Mouse (Mus musculus) lung, embryonic 16.5 days (tissue): ENCODE results near the gene Ppp6r1. TPM values are rescaled to one million over a fixed set of nuclear protein-coding genes. Genes with fewer than 3 reads are reported as not detected.
A peak's percentile ranks its signal among the peaks of the same experiment; 100 is the strongest.

ENCODE experiments used
- ATAC-seq: fragments of 200-750 bp; cut with Nextera tagmentation; 2 replicates; pipeline ENCODE4 v1.8.0; 2017; ENCODE audit warnings: low read depth, mild to moderate bottlenecking, moderate library complexity
- H3K27ac ChIP-seq: fragments of 300-500 bp; sonication (generic); 2 replicates; pipeline ENCODE4 v1.5.1; 2014; ENCODE audit warnings: mild to moderate bottlenecking, control low read depth, low read length
- H3K27me3 ChIP-seq: fragments of 300-500 bp; sonication (generic); 2 replicates; pipeline ENCODE4 v1.6.1; 2014; ENCODE audit warnings: low read depth, low read length, mixed read lengths; ENCODE audit not compliant: control insufficient read depth, insufficient read depth
- H3K36me3 ChIP-seq: fragments of 300-500 bp; sonication (generic); 2 replicates; pipeline ENCODE4 v1.6.1; 2014; ENCODE audit warnings: low read length; ENCODE audit not compliant: control insufficient read depth, insufficient read depth
- H3K4me1 ChIP-seq: fragments of 300-500 bp; sonication (generic); replicated peaks from 2 replicates; pipeline ENCODE4 v1.6.1; 2014; ENCODE audit warnings: low read length, mixed read lengths; ENCODE audit not compliant: control insufficient read depth, insufficient read depth
- H3K4me2 ChIP-seq: fragments of 300-500 bp; sonication (generic); 2 replicates; pipeline ENCODE4 v1.6.1; 2014; ENCODE audit warnings: low read depth, low read length, control low read depth
- H3K4me3 ChIP-seq: fragments of 300-500 bp; sonication (generic); 2 replicates; pipeline ENCODE4 v1.5.1; 2014; ENCODE audit warnings: mild to moderate bottlenecking, low read length, control low read depth
- H3K9ac ChIP-seq: fragments of 300-500 bp; sonication (generic); 2 replicates; pipeline ENCODE4 v1.6.1; 2014; ENCODE audit warnings: low read length, control low read depth
- H3K9me3 ChIP-seq: fragments of 300-500 bp; sonication (generic); 2 replicates; pipeline ENCODE4 v1.6.1; 2016; ENCODE audit warnings: low read length; ENCODE audit not compliant: control insufficient read depth
- WGBS: fragments of 180-500 bp; shearing (Covaris S2); extraction: QIAGEN DNeasy Blood & Tissue Kit; methylation state at CpG from one replicate; pipeline ENCODE4 v1.1.7; 2014; 5-methylcytosine and 5-hydroxymethylcytosine counted together
- polyA plus RNA-seq: library from polyadenylated mRNA; unstranded; fragments of >200 nt; fragmentation: Nextera tagmentation; extraction: Ambion mirVana; gene quantifications from 2 replicates; pipeline ENCODE4 v1.2.1, GENCODE M21; 2015

Gene Ppp6r1
- 3.5 and 3.9 TPM in 2 replicates for polyA plus RNA-seq

DNA sequence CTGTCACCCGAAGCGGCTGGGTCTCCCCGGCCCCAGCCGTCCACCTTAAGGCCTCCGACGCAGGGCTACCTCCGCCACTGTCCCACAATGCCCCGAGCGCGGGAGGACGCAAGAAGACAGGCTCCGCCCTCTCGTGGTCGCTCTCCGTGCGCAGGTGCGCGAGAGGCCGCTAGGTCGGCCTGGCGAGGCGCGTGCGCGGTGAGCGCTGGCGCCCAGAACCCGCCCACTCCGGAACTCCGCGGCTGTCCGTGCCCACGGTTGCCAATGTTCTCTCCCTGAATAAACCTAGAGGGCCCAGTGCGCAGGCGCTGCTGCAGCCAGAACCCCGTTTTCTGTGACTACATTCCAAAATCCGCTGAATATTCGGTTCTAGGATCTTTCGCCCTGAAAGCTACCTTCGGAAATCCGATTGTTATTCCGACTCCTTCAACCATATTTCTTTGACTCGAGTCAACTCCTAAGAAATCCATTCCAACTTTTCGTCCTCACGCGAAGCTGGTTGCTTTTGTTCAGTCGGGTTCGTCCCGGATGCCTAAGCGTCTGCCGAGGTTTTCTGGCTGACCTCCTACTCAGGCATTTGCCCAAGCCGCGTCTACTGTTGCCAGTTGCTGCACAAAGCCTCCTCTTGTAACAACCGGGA, at the start of gene Ppp6r1:
Ppp6r1 (minus strand) TSS at position 108 of the 640 bp plus-strand sequence.
- WGBS: under 1% methylated on average over 54 of the region's 54 CpGs
- H3K9ac ChIP-seq: peak within 1 kb of the TSS; percentile 96
- H3K4me1 ChIP-seq: peaks cover 23% of the 10 kb centered on the region
- peak within 1 kb of the TSS; percentile 90 for H3K4me3 ChIP-seq
- ATAC-seq: peak; percentile 98
- no peaks in the 10 kb centered on the region for H3K27me3 ChIP-seq
- H3K27ac ChIP-seq: peak within 1 kb of the TSS; percentile 95
- 0 out of 2 replicates have a peak, but pooled peaks cover 3% of the 10 kb centered on the region for H3K36me3 ChIP-seq
- no peaks in the 10 kb centered on the region for H3K9me3 ChIP-seq
- peak within 1 kb of the TSS; percentile 92 for H3K4me2 ChIP-seq

DNA sequence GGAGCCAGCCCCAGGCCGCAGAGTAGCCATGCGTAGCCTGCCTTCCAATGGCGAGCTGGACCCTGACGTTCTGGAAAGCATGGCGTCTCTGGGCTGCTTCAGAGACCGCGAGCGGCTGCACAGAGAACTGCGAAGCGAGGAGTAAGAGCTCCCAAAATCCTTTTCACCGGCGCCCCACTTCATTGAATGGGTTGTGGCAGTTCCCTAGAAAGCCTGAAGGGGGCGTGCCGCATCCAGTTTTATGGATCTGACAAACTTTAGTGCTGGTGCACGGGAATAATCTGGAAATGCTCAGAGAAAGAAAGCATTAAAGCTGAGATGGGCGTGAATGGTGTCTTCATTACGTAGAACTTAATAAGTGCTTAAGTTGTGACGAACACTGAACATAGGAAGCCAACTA, 46.3 kb upstream of the Ppp6r1 start:
- Histone ChIP-seq H3K9ac (no peak overlapping the region), H3K4me3 (no peak overlapping the region), H3K27ac (no peak overlapping the region), H3K9me3 (no peaks in the 10 kb centered on the region), H3K4me1 (no peaks in the 10 kb centered on the region), H3K36me3 (peaks cover 15% of the 10 kb centered on the region), H3K27me3 (no peaks in the 10 kb centered on the region), H3K4me2 (no peak overlapping the region)
- ATAC-seq: no peak
- WGBS: 52% methylated on average over 18 of the region's 18 CpGs

DNA sequence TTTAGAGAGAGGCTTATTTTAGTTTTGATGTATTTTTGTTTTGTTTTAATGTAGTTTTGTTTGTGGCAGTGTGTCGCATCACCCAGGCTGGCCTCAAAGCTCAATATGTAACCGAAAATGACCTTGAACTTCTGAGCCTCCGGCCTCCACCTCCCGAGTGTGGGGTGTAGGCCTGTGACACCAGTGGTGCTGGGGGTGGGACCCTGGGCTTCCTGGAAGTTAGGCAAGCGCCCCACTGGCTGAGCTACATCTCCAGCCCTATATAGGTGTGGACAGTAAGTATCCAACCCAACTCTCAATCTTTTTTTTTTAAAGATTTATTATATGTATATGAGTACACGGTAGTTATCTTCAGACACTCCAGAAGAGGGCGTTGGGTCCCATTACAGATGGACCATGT, 44.4 kb upstream of the Ppp6r1 start:
- H3K27ac ChIP-seq: no peak overlapping the region
- 90% methylated on average over 7 of the region's 7 CpGs for WGBS
- H3K27me3 ChIP-seq: no peaks in the 10 kb centered on the region
- H3K4me3 ChIP-seq: no peak overlapping the region
- no peaks in the 10 kb centered on the region for H3K9me3 ChIP-seq
- no peak for ATAC-seq
- H3K4me1 ChIP-seq: no peaks in the 10 kb centered on the region
- no peak overlapping the region for H3K4me2 ChIP-seq
- no peak overlapping the region for H3K9ac ChIP-seq
- H3K36me3 ChIP-seq: peaks cover 10% of the 10 kb centered on the region

DNA sequence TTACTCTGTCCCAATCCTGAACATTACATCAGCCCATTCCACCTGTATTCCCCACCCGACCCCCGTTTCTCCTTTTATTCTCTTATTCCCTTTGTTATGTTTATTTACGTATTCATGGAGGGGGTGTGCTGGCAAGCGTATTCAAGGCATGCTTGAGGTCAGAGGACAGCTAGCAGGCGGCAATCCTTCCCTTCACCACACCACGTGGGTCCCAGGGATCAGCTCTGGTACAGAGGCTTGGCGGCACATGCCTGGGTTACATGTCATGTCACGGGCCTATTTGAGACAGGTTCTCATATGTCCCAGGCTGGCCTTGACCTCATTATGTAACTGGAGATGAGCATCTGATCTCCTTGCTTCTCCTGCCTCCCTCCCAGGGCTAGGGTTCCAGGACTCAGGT, 43.5 kb upstream of the Ppp6r1 start:
- ATAC-seq: no peak
- 49% methylated on average over 8 of the region's 8 CpGs for WGBS
- no peak overlapping the region for H3K9ac ChIP-seq
- H3K27ac ChIP-seq: no peak overlapping the region
- no peaks in the 10 kb centered on the region for H3K9me3 ChIP-seq
- no peaks in the 10 kb centered on the region for H3K4me1 ChIP-seq
- H3K27me3 ChIP-seq: no peaks in the 10 kb centered on the region
- no peak overlapping the region for H3K4me3 ChIP-seq
- peaks cover 7% of the 10 kb centered on the region; the same call in 1 of the 2 replicates for H3K36me3 ChIP-seq
- no peak overlapping the region for H3K4me2 ChIP-seq

DNA sequence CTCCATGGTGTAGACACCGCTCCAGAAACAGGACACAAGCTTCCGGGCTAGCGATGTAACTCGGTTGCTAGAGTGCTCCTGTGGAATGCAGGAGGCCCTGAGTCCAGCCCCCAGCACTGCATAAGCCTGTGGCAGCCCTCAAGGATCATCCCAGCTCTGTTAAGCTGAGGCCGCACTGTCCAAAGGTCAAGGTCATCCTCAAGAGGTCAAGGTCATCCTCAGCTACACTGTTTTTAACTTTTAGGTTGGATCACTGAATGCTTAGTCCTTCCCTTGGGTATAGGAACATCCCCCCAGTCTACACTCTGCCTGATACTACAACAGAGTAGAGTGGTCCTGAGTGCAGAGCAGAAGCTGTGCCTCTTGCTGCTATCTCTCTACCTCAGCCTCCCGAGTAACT, 34.2 kb upstream of the Ppp6r1 start:
- H3K9ac ChIP-seq: no peak overlapping the region
- no peaks in the 10 kb centered on the region; the same call in 1 of the 2 replicates for H3K27me3 ChIP-seq
- H3K36me3 ChIP-seq: no peaks in the 10 kb centered on the region; the same call in 1 of the 2 replicates
- WGBS: 84% methylated on average over 6 of the region's 6 CpGs
- H3K4me2 ChIP-seq: no peak overlapping the region
- no peak overlapping the region for H3K4me3 ChIP-seq
- peaks cover 7% of the 10 kb centered on the region for H3K4me1 ChIP-seq
- no peak overlapping the region for H3K27ac ChIP-seq
- no peaks in the 10 kb centered on the region for H3K9me3 ChIP-seq
- no peak for ATAC-seq

DNA sequence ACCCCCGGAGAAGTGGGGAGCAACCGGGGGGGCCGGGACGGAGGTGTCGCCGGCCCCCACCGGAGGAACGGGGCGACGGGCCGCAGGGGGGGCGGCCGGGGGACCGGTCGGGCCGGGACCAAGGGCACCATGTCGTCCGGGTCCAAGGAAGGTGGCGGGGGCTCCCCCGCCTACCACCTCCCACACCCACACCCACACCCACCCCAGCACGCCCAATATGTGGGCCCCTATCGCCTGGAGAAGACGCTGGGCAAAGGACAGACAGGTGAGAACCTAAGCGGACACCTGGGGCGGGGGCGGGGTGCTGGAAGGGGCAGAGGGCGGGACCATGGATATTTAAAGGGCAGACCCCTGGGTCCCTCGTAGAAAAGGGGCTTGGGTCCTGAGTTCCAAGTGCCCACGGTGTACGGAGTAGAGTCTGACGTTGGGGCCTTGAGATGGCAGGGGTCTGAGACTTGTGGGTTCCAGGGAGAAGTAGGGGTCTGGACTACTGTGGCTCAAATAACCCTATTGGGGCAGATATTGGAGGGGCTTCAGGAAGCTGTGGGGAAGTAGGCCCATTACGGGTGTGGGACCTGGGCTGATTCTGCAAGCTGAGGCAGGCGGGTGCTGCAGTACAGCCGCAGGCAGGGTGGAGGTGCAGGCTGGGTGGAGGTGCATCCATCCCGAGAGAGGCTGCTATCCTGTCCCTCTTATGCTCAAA, 32.3 kb upstream of the Ppp6r1 start:
- 5% methylated on average over 33 of the region's 35 CpGs for WGBS
- ATAC-seq: peak; percentile 55

DNA sequence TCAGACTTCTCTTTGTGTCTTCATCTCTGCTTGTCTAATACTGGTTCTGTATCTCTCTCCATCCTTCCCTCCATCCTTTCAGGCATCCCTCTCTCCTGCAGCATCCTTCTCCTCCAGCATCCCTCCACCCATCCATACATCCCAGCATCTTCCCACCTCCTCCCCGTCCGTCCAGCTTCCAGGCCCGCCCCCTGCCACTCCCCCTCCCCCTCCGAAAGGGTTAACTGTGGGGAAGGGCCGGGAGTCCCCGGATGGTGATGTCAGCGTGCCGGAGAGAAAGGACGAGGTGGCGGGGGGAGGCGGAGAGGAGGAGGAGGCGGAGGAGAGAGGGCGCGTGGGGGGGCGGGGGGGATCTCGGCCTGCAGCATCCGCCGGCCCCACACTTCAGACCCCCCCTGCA, 31.6 kb upstream of the Ppp6r1 start, which contains the start of gene Brsk1:
Brsk1 (plus strand) TSS at position 218 of the 400 bp plus-strand sequence.
- Histone ChIP-seq H3K4me3 (peak within 1 kb of the TSS; percentile 68), H3K4me2 (peak within 1 kb of the TSS; percentile 97), H3K4me1 (peaks cover 7% of the 10 kb centered on the region), H3K27ac (peak within 1 kb of the TSS; percentile 35), H3K36me3 (no peaks in the 10 kb centered on the region), H3K9me3 (no peaks in the 10 kb centered on the region), H3K9ac (peak within 1 kb of the TSS; percentile 86), H3K27me3 (no peaks in the 10 kb centered on the region; the same call in 1 of the 2 replicates)
- WGBS: 0% methylated on average over 12 of the region's 18 CpGs
- peak; percentile 77 for ATAC-seq

More for the DNA sequence above, 32.3 kb upstream of the Ppp6r1 start:
- peak overlapping the region; percentile 97 for H3K4me2 ChIP-seq
- peak overlapping the region; percentile 35 for H3K27ac ChIP-seq
- no peaks in the 10 kb centered on the region; the same call in 1 of the 2 replicates for H3K27me3 ChIP-seq
- no peaks in the 10 kb centered on the region for H3K9me3 ChIP-seq
- H3K4me3 ChIP-seq: peak overlapping the region; percentile 68
- H3K36me3 ChIP-seq: no peaks in the 10 kb centered on the region
- H3K9ac ChIP-seq: peak overlapping the region; percentile 86
- H3K4me1 ChIP-seq: peaks cover 7% of the 10 kb centered on the region

DNA sequence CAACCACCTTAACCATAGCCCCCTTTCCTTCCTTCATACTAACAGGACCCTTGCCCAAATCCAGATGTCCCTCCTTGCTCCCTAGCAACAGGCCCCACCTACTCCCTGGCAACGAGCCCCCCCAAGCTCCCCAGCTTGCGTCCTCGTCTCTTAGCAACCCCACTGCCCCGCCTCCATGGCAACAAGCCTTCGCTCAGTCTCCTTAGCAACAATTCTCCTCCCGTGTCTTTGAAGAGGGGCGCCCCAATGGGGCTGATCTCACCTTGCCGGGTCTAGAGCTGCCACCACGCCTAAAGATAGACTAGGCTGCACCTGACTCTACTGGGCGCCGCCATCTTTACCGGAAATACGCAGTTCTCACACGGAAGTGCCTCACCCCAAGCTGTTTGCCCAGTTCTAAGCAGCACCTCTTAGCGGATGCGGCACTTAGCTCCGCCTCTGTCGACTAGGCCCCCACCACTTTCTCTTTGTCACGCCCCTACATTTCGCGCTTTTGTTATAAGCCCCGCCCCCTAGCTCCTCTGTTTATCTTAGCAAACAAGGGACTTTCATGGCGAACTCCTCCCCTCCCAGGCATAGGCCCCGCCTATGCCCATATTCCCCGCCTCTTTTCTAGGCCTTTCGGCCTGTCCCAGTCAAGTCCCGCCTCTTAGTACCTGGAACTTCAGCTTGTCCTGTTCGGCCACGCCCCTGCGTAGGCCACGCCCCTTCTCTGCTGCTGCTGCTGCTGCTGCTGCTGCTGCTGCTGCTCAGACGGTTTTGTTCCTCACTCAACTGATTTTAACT, 26.0 kb upstream of the Ppp6r1 start, which contains the start of gene Hspbp1:
Hspbp1 (minus strand) TSS at position 437 of the 786 bp plus-strand sequence.
- WGBS: under 1% methylated on average over 32 of the region's 32 CpGs
- Histone ChIP-seq H3K36me3 (peaks cover 3% of the 10 kb centered on the region), H3K4me3 (peak within 1 kb of the TSS; percentile 75), H3K27me3 (no peaks in the 10 kb centered on the region; the same call in 1 of the 2 replicates), H3K4me2 (peak within 1 kb of the TSS; percentile 92), H3K9me3 (no peaks in the 10 kb centered on the region), H3K9ac (peak within 1 kb of the TSS; percentile 67), H3K4me1 (peaks cover 6% of the 10 kb centered on the region), H3K27ac (peak within 1 kb of the TSS; percentile 17)
- peak; percentile 98 for ATAC-seq
